Mouse (Mus musculus): ENCODE data around the gene Prss53. TPM values are rescaled to one million over a fixed set of nuclear protein-coding genes. Genes with fewer than 3 reads are reported as not detected.

Prss53 gene
- polyA plus RNA-seq, 1 experiment from 2014 or later, result 1.5 TPM

- H3K4me3 ChIP-seq, result no peak overlapping the region
- no peaks in the 10 kb centered on the region for H3K4me1 ChIP-seq (replicated peaks)
Measured at GRCm38 (mm10) chr7:127926846-127927245, 36.1 kb upstream of the Prss53 start.

DNA sequence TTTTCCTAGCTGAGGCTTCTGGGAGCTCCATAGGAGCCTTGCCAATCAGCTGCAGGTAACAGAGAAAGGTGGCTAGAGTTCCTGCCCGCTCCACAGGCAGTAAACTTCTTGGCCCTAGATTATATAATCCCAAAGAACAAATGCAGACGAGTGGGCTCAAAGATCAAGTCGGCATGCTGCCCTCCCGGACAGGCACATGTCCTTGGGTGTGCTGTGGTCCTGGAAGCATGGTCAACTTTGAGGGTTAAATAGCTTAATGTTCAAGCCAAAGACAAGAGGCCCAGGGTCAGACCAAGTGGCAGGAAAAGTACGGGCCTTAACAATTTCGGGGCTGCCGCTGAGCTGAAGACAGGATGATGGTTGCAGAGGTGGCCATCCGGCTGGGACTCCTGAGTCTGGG is 35.3 kb upstream of the Prss53 start:
- Histone ChIP-seq H3K27ac (replicated peaks) (no peak overlapping the region), H3K36me3 (peaks cover 24% of the 10 kb centered on the region), H3K4me3 (no peak overlapping the region), H3K4me2 (no peak overlapping the region), H3K27me3 (peaks cover 13% of the 10 kb centered on the region), H3K9me3 (no peaks in the 10 kb centered on the region), H3K4me1 (replicated peaks) (no peaks in the 10 kb centered on the region), H3K9ac (no peak overlapping the region)
- no peak for ATAC-seq (ENCODE audit: low FRiP score, low read depth)
- WGBS, result 89% methylated on average over 8 of the region's 8 CpGs

More at GRCm38 (mm10) chr7:127926846-127927245, 36.1 kb upstream of the Prss53 start:
- Histone ChIP-seq H3K27me3 (peaks cover 15% of the 10 kb centered on the region), H3K4me2 (no peak overlapping the region), H3K27ac (replicated peaks) (no peak overlapping the region), H3K9ac (no peak overlapping the region), H3K9me3 (no peaks in the 10 kb centered on the region), H3K36me3 (peaks cover 21% of the 10 kb centered on the region)
- 88% methylated on average over 11 of the region's 11 CpGs for WGBS
- ATAC-seq (ENCODE audit: low FRiP score, low read depth), result no peak

GRCm38 (mm10) chr7:127925252-127925651 is 34.5 kb upstream of the Prss53 start:
- Histone ChIP-seq H3K4me2 (no peak overlapping the region), H3K4me3 (no peak overlapping the region), H3K4me1 (replicated peaks) (no peaks in the 10 kb centered on the region), H3K36me3 (peaks cover 24% of the 10 kb centered on the region), H3K27ac (replicated peaks) (no peak overlapping the region), H3K27me3 (peaks cover 13% of the 10 kb centered on the region), H3K9me3 (no peaks in the 10 kb centered on the region), H3K9ac (no peak overlapping the region)
- ATAC-seq (ENCODE audit: low FRiP score, low read depth), result no peak
- 62% methylated on average over 5 of the region's 5 CpGs for WGBS

GRCm38 (mm10) chr7:127923714-127924113 is 32.9 kb upstream of the Prss53 start:
- Histone ChIP-seq H3K27ac (replicated peaks) (no peak overlapping the region), H3K4me1 (replicated peaks) (no peaks in the 10 kb centered on the region), H3K9ac (no peak overlapping the region), H3K27me3 (peaks cover 5% of the 10 kb centered on the region), H3K4me3 (no peak overlapping the region), H3K9me3 (no peaks in the 10 kb centered on the region), H3K4me2 (no peak overlapping the region), H3K36me3 (peaks cover 24% of the 10 kb centered on the region)
- 93% methylated on average over 5 of the region's 5 CpGs for WGBS
- no peak for ATAC-seq (ENCODE audit: low FRiP score, low read depth)

- Histone ChIP-seq H3K4me2 (no peak overlapping the region), H3K9ac (no peak overlapping the region), H3K27ac (replicated peaks) (no peak overlapping the region), H3K27me3 (no peaks in the 10 kb centered on the region), H3K36me3 (peaks cover 31% of the 10 kb centered on the region), H3K4me3 (no peak overlapping the region), H3K4me1 (replicated peaks) (no peaks in the 10 kb centered on the region), H3K9me3 (no peaks in the 10 kb centered on the region)
- no peak for ATAC-seq (ENCODE audit: low FRiP score, low read depth)
- 83% methylated on average over 6 of the region's 6 CpGs for WGBS
Measured at GRCm38 (mm10) chr7:127922451-127923275, 31.9 kb upstream of the Prss53 start.

DNA sequence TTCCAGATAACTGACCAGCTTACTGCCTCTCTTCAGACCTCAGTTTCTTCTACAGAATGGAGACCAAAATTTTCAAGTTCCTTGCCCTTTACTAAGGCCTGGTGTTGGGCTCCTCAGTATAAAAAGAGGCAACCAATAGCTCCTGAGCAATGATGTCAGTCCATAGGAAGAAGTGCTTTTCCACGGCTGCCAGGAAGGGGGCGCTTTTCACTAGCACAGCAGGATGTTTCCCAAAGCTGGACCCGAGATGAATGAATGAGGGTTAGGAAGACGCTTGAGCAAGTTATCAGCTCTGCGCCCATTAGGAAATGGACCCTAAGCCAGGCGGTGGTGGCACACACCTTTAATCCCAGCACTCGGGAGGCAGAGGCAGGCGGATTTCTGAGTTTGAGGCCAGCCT is 30.7 kb upstream of the Prss53 start:
- H3K4me3 ChIP-seq, result no peak overlapping the region
- H3K36me3 ChIP-seq, result peaks cover 39% of the 10 kb centered on the region
- H3K9ac ChIP-seq, result no peak overlapping the region
- H3K9me3 ChIP-seq, result no peaks in the 10 kb centered on the region
- H3K4me2 ChIP-seq, result no peak overlapping the region
- H3K4me1 ChIP-seq (replicated peaks), result no peaks in the 10 kb centered on the region
- 64% methylated on average over 8 of the region's 8 CpGs for WGBS
- no peaks in the 10 kb centered on the region for H3K27me3 ChIP-seq
- ATAC-seq (ENCODE audit: low FRiP score, low read depth), result no peak
- no peak overlapping the region for H3K27ac ChIP-seq (replicated peaks)

DNA sequence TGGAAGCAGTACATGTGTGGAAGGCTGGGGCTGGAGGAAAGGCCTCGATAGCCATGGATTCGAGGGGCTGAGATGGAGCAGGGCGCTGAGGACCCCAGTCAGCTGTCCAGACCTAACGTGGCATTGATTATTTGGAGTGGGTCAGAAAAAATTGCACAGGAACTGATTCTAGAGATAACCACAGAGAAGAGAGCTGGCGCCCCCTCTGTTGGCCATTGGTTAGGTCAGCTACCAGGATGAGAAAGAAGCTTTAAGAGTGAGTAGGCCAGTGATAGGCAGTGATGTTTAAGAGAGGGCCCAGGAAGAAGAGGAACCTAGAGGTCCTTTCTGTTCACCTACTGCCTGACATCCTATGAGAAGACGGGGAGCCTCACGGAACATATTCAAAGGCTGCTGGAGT is 28.5 kb upstream of the Prss53 start:
- H3K27me3 ChIP-seq, result no peaks in the 10 kb centered on the region
- no peaks in the 10 kb centered on the region for H3K4me1 ChIP-seq (replicated peaks)
- peaks cover 38% of the 10 kb centered on the region for H3K36me3 ChIP-seq
- no peak overlapping the region for H3K4me3 ChIP-seq
- no peaks in the 10 kb centered on the region for H3K9me3 ChIP-seq
- H3K4me2 ChIP-seq, result no peak overlapping the region
- 72% methylated on average over 7 of the region's 7 CpGs for WGBS
- no peak overlapping the region for H3K9ac ChIP-seq
- ATAC-seq (ENCODE audit: low FRiP score, low read depth), result no peak
- H3K27ac ChIP-seq (replicated peaks), result no peak overlapping the region

- ATAC-seq (ENCODE audit: low FRiP score, low read depth), result no peak
- Histone ChIP-seq H3K9me3 (no peaks in the 10 kb centered on the region), H3K4me3 (no peak overlapping the region), H3K36me3 (peaks cover 38% of the 10 kb centered on the region), H3K4me2 (no peak overlapping the region), H3K27ac (replicated peaks) (no peak overlapping the region), H3K4me1 (replicated peaks) (peaks cover 4% of the 10 kb centered on the region), H3K9ac (no peak overlapping the region), H3K27me3 (no peaks in the 10 kb centered on the region)
- WGBS, result 61% methylated on average over 3 of the region's 3 CpGs
Measured at GRCm38 (mm10) chr7:127918203-127918602, 27.4 kb upstream of the Prss53 start.

DNA sequence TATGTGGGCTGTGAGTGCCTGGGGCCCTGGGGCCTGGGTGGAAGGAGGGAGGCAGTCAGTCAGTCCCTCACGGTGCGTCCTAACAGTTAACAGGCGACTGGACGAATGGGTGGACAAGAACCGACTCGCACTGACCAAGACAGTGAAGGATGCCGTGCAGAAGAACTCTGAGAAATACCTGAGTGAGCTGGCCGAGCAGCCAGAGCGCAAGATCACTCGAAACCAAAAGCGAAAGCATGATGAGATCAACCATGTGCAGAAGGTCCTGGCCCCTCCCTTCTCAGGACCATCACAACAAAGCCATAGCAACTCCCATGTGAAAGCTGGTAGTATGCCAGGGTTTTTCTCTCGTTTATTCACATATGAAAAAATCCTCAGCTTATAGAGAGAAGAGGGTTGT is 24.5 kb upstream of the Prss53 start:
- no peaks in the 10 kb centered on the region for H3K27me3 ChIP-seq
- no peak for ATAC-seq (ENCODE audit: low FRiP score, low read depth)
- 96% methylated on average over 12 of the region's 12 CpGs for WGBS

GRCm38 (mm10) chr7:127912938-127913337 is 22.2 kb upstream of the Prss53 start:
- Histone ChIP-seq H3K27ac (replicated peaks) (no peak overlapping the region; the same call in 1 of the 2 replicates), H3K36me3 (peaks cover 34% of the 10 kb centered on the region), H3K9me3 (no peaks in the 10 kb centered on the region), H3K4me2 (peak overlapping the region; percentile 70), H3K4me1 (replicated peaks) (peaks cover 15% of the 10 kb centered on the region), H3K27me3 (no peaks in the 10 kb centered on the region), H3K9ac (peak overlapping the region; percentile 67), H3K4me3 (peak overlapping the region; percentile 61)
- ATAC-seq (ENCODE audit: low FRiP score, low read depth), result no peak
- 30% methylated on average over 4 of the region's 4 CpGs for WGBS

More for the DNA sequence above, 24.5 kb upstream of the Prss53 start:
- Histone ChIP-seq H3K9me3 (no peaks in the 10 kb centered on the region), H3K4me2 (no peak overlapping the region), H3K4me1 (replicated peaks) (peaks cover 15% of the 10 kb centered on the region), H3K27ac (replicated peaks) (no peak overlapping the region), H3K9ac (no peak overlapping the region), H3K36me3 (peaks cover 27% of the 10 kb centered on the region), H3K4me3 (no peak overlapping the region)

- Histone ChIP-seq H3K36me3 (peaks cover 32% of the 10 kb centered on the region), H3K4me1 (replicated peaks) (peaks cover 15% of the 10 kb centered on the region), H3K4me3 (peak within 1 kb of the TSS; percentile 61), H3K27me3 (no peaks in the 10 kb centered on the region), H3K4me2 (peak within 1 kb of the TSS; percentile 70), H3K27ac (replicated peaks) (peak within 1 kb of the TSS; percentile 83), H3K9me3 (no peaks in the 10 kb centered on the region), H3K9ac (peak within 1 kb of the TSS; percentile 67)
- peak; percentile 96 for ATAC-seq (ENCODE audit: low FRiP score, low read depth)
- 1% methylated on average over 40 of the region's 40 CpGs for WGBS
Measured at GRCm38 (mm10) chr7:127912190-127912871, 21.6 kb upstream of the Prss53 start, which contains the start of gene Kat8. Gene Kat8, plus strand, starts transcription at chr7:127912516.

GRCm38 (mm10) chr7:127908656-127909055 is 17.9 kb upstream of the Prss53 start:
- Histone ChIP-seq H3K9ac (no peak overlapping the region), H3K4me2 (no peak overlapping the region), H3K4me1 (replicated peaks) (peaks cover 29% of the 10 kb centered on the region), H3K27me3 (no peaks in the 10 kb centered on the region), H3K27ac (replicated peaks) (no peak overlapping the region), H3K36me3 (peaks cover 25% of the 10 kb centered on the region), H3K9me3 (no peaks in the 10 kb centered on the region), H3K4me3 (no peak overlapping the region)
- ATAC-seq (ENCODE audit: low FRiP score, low read depth), result no peak
- 89% methylated on average over 4 of the region's 4 CpGs for WGBS

Measured in hindbrain, embryonic 15.5 days (tissue).